Mouse (Mus musculus) left cerebral cortex, adult 11 months (tissue): ENCODE measurements around the gene Ptprg.
"Not testable (repeated sequence)": the region's sequence is repeated elsewhere in the genome, so short reads cannot be mapped to it uniquely, and the experiment has no call there.

Experiments
- DNase-seq: peaks from one replicate; pipeline ENCODE4 v3.0.0; 2022; ENCODE audit warnings: low spot score

Gene Ptprg

GRCm38 (mm10) chr14:11883995-11884394 lies 330.7 kb downstream of the Ptprg start:
- no peak for DNase-seq

GRCm38 (mm10) chr14:11886417-11886816 lies 333.1 kb downstream of the Ptprg start:
- DNase-seq, result no peak

DNA sequence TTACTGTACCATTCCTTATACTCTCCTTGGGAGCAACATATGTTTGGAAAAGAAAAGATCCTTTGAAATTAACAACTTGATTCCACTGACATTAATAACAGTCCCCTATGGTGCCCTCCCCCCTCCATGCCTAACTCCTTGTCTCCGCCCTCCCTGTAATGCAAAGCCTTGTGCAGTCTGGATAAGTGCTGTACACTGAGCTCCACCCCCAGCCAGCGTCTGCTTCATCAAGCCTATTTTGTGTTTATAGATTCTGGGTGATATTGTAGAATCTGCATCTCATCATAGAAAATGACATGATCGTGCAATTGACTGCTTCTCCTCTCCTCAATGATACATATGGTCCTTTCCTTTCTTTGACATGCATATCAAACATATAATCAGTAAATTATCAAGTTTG lies 337.6 kb downstream of the Ptprg start:
- DNase-seq, result no peak

DNA sequence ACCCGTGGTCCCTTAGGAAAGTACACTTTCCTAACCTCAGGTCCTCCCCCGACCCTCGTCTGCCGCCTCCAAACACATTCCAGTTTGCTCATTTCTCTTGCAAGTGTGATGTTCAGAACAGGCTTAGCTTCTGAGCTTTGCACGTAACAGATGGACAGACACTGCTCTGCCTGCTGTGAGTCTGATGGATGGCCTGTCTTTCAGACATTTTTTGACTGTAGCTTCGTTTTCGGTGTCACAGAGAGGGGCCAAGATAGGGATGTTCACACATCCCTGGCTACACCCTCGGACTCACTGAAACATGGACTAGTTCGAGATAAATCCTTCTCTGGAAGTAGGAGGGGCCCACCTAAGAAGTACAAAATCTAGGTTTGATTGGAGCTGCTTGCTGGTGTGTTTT lies 339.3 kb downstream of the Ptprg start:
- no peak for DNase-seq

- peak; percentile 28 for DNase-seq
Measured at GRCm38 (mm10) chr14:11895486-11895885, 342.2 kb downstream of the Ptprg start.

DNA sequence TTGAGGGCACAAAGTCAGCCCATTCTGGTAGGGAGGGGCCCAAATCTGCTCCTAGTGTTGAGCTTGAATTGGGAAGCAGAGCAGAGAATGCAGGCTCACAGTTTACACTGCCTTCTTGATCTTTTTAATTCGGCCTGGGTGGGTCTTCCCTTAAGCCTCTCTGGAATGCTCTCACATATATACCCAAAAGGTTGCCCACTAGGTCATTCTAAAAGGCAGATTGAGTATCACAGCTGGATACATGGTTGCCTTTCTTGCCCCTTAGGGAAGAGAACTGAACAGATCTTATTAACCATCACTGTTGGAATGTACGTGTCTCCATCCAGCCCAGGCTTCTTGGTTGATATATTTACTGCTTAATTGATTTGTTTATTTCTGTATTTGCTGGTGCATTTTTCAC lies 349.5 kb downstream of the Ptprg start:
- no peak for DNase-seq

DNA sequence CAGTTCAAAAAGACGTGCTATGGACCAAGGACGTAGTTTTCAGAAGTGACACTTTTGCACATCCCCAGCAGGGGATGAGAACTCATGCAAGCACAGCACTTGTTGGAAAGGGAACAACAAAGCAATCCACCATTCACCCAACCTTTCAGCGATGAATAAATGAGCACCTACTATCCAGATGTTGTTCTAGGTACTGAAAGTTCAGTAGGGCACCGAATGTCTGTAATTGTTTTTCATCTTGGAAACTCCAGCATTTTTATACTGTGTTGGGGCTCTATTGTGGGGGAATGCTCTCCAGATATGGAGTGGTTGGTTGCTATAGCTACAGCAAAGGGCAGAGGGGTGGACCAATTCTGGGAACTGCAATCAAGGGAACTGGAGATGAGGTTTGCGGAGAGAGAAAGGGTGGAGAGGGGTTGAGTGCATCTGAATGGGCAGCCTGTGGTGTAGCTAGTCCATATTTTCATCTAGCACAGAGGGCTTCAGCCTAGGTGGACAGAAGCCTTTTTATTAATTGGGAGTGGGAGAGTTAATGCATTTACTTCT lies 352.9 kb downstream of the Ptprg start:
- no peak for DNase-seq

GRCm38 (mm10) chr14:11912253-11912652 lies 358.9 kb downstream of the Ptprg start:
- DNase-seq, result no peak

GRCm38 (mm10) chr14:11917225-11917624 lies 363.9 kb downstream of the Ptprg start:
- no peak for DNase-seq

- no peak for DNase-seq
Measured at GRCm38 (mm10) chr14:11928545-11928944, 375.2 kb downstream of the Ptprg start.

- DNase-seq, result no peak
Measured at GRCm38 (mm10) chr14:11932517-11932916, 379.2 kb downstream of the Ptprg start.

DNA sequence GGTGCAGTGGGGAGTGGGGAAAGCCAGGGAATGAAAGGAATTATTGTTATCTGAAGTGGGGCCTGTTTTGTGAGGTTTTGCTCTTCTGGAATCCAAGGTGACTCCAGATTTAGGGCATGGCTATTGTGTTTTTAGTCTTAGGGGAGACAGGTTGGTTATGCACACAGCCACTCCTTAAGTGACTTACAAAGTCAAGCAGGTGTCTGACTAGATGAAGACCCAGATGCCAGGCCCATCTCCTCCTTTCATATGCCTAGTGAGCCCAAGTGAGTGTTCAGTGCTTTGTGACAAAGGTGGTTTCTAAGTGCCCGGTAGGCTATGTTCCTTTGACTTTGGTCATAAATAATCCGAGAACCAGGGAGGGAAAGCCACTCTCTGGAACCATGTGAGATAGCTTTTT lies 381.2 kb downstream of the Ptprg start:
- DNase-seq, result no peak

- no peak for DNase-seq
Measured at GRCm38 (mm10) chr14:11935281-11935680, 381.9 kb downstream of the Ptprg start.

GRCm38 (mm10) chr14:11935698-11936097 lies 382.4 kb downstream of the Ptprg start:
- DNase-seq, result no peak

- DNase-seq, result no peak
Measured at GRCm38 (mm10) chr14:11938912-11939311, 385.6 kb downstream of the Ptprg start.

DNA sequence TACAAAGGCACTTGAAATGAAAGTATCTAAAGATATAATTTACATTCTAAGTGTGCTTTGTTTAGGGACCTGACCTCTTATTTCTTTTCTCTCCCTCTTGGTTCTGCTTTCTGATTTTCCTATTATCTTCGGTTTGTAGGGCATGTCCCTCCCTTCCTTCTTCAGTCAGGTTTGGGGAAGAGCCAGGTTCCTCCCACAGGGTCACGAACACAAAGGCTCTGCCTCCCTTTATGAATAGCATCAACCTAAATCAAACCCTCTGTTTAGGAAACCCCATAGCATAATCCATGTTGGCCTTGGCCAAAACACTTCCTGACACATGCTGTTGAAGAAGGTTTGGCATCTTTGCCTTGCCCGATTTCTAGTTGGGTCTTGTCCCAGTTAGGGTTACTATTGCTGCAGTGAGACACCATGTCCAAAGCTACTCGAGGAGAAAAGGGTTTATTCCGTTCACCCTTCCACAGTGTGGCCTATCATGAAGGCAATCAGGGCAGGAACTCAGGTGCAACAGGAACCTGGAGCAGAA lies 388.7 kb downstream of the Ptprg start:
- DNase-seq, result no peak

DNA sequence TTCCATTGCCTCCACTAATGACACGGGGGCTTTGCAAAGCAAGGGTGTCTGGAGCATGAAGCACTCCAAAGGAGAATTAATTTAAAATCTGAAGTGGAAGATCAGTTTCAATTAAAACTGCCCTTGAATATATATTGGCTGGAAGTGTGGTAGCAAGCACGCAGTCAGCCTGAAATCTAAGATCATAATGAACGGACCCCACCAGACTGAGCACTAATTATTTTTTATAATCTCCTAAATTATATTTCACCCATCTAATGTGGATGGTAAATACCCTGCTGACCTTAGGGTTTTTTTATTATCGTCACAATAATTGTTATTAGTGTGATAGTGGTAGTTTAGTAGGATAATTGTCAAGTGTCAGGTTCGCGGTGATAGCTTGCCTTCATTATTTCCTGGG lies 397.0 kb downstream of the Ptprg start:
- DNase-seq, result no peak

GRCm38 (mm10) chr14:11955020-11955882 lies 401.9 kb downstream of the Ptprg start:
- no peak for DNase-seq

GRCm38 (mm10) chr14:11960269-11961121 lies 407.2 kb downstream of the Ptprg start:
- DNase-seq, result peak; percentile 12

DNA sequence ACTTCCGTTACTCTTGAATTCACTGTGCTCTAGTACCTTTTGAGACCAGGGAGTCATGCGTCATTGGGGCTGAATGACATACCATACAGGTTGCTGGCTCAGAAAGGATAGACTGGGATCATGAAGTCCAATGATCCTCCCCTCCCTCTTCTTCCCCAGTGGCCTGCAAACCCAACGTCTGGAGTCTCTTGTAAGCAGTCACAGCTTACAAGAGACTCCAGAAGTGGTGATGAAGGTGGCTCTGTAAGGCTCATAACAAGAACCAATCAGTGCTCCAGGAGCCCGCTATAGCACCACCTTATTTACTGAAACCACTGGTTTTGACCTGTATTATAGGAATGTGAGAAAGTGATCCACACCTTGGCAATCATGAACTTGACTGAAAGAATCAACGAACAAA lies 408.8 kb downstream of the Ptprg start:
- no peak for DNase-seq

- DNase-seq, result no peak
Measured at GRCm38 (mm10) chr14:11962561-11962960, 409.2 kb downstream of the Ptprg start.

DNA sequence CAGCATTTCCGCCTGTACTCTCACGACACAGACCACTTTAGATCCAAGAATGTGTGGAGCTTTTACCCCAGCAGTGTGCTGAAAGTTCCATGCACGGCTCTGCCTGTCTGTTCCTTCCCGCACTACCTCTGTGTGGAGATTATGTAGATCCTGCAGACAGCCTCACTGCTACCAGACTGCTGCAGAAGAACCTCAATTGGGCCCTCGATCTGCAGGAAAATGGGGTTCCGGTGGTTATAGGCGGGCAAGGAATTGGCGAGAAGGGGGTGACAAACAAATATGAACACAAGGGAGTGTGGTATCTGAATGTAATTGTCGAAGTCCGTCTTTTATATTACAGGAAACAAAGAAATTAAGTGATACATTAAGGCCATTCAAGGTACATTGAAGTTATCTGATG lies 410.5 kb downstream of the Ptprg start:
- DNase-seq, result no peak

- not testable (repeated sequence) for DNase-seq
Measured at GRCm38 (mm10) chr14:11964326-11964725, 411.0 kb downstream of the Ptprg start.
